Mouse (Mus musculus) liver, adult 2 months (tissue): ENCODE data around the gene Ccdc57. TPM values are rescaled to one million over a fixed set of nuclear protein-coding genes. Genes with fewer than 3 reads are reported as not detected.
"Not testable (repeated sequence)": the region's sequence is repeated elsewhere in the genome, so short reads cannot be mapped to it uniquely, and the experiment has no call there.

ENCODE experiments used
- DNase-seq: peaks from one replicate; pipeline ENCODE4 v3.0.0-alpha.2; 2011; ENCODE audit warnings: low read depth, low spot score; ENCODE audit errors: extremely low read depth
- H3K27ac ChIP-seq: fragments of 200-500 bp; replicated peaks from 2 replicates; pipeline ENCODE4 v1.5.1; 2012; ENCODE audit warnings: low read depth, mild to moderate bottlenecking, control low read depth, inconsistent platforms, low read length; ENCODE audit not compliant: insufficient read depth
- H3K27me3 ChIP-seq: fragments of 200-500 bp; 2 replicates; pipeline ENCODE4 v1.6.1; 2012; ENCODE audit warnings: mild to moderate bottlenecking, moderate library complexity, low read length, inconsistent platforms; ENCODE audit not compliant: control insufficient read depth, insufficient read depth
- H3K36me3 ChIP-seq: fragments of 200-500 bp; 2 replicates; pipeline ENCODE4 v1.6.1; 2012; ENCODE audit warnings: low read length, inconsistent platforms; ENCODE audit not compliant: control insufficient read depth, insufficient read depth
- H3K4me1 ChIP-seq: fragments of 200-500 bp; 2 replicates; pipeline ENCODE4 v1.6.1; 2011; ENCODE audit warnings: low read length; ENCODE audit not compliant: control insufficient read depth, insufficient read depth
- H3K4me3 ChIP-seq: fragments of 200-500 bp; 2 replicates; pipeline ENCODE4 v1.5.1; 2011; ENCODE audit warnings: low read depth, mild to moderate bottlenecking, control low read depth, low read length, moderate library complexity; ENCODE audit not compliant: insufficient read depth
- H3K79me2 ChIP-seq: fragments of 200-500 bp; 2 replicates; pipeline ENCODE4 v1.6.1; 2012; ENCODE audit warnings: inconsistent platforms, mild to moderate bottlenecking, low read length, moderate library complexity; ENCODE audit not compliant: control insufficient read depth, insufficient read depth
- H3K9ac ChIP-seq: fragments of 200-500 bp; 2 replicates; pipeline ENCODE4 v1.6.1; 2012; ENCODE audit warnings: low read depth, mild to moderate bottlenecking, control low read depth, inconsistent platforms, low read length
- CTCF ChIP-seq: fragments of 200-500 bp; IDR thresholded peaks from 2 replicates; pipeline ENCODE4 v1.5.1; 2011; ENCODE audit warnings: low read depth, low read length, control low read depth
- POLR2A ChIP-seq: fragments of 200-500 bp; IDR thresholded peaks from 2 replicates; pipeline ENCODE4 v1.6.1; 2011; ENCODE audit warnings: low read length, control low read depth; ENCODE audit not compliant: insufficient read depth; ENCODE audit errors: extremely low read depth
- WGBS: fragments of 180-500 bp; shearing (Covaris S2); methylation state at CpG from one replicate; pipeline ENCODE4 v1.1.7; 2018; 5-methylcytosine and 5-hydroxymethylcytosine counted together
- polyA plus RNA-seq: library from polyadenylated mRNA; depleted of rRNA; stranded (reverse); fragments of >200 nt; gene quantifications from 2 replicates; pipeline ENCODE4 v1.2.3, GENCODE M21; 2012
- total RNA-seq: library from RNA; depleted of rRNA; stranded (reverse); fragments of >200 nt; gene quantifications from 2 replicates; pipeline ENCODE4 v1.2.3, GENCODE M21; 2014

Gene Ccdc57
- total and polyA plus RNA-seq, 2 experiments = 1.1 to 2.3 TPM

DNA sequence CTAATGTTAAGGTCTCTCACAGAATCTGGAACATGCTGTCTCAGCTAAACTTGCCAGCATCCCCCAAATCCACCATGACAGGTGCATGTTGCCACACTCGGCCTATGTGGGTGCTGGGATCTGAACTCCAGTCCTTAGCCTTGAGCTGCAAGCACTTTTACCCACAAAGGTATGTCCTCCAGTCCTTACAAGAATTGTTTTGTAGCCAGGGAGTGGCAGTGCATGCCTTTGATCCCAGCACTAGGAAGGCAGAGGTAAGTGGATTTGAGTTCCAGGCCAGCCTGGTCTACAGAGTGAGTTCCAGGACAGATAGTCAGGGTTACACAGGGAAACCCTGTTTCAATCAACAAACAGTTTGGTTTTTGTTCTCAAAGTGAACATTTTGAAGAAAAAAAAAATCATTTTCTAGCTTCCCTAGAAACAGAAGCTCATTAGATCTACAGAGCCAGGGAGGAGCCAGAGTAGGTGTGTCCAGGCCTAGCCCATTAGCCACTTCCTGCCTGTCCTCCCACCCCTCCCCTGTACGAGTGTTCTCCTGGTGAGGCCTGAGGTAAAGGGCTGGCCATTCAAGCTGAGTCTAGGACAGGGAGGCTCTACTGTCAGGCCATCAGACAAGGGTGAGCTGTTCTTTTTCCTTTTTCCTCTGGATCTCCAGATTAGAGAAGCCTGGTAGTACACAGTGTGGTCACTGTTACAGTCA is 82.2 kb downstream of the Ccdc57 start:
- peaks cover 18% of the 10 kb centered on the region for H3K4me1 ChIP-seq
- H3K9ac ChIP-seq = no peak overlapping the region
- no peaks in the 10 kb centered on the region for H3K36me3 ChIP-seq
- 62% methylated on average over 2 of the region's 2 CpGs for WGBS
- no peak overlapping the region for H3K4me3 ChIP-seq
- no peaks in the 10 kb centered on the region for H3K27me3 ChIP-seq
- no peaks in the 10 kb centered on the region for H3K79me2 ChIP-seq
- H3K27ac ChIP-seq = no peak overlapping the region; the same call in 1 of the 2 replicates
- TF ChIP-seq POLR2A (no peak), CTCF (no peak)
- DNase-seq = no peak

DNA sequence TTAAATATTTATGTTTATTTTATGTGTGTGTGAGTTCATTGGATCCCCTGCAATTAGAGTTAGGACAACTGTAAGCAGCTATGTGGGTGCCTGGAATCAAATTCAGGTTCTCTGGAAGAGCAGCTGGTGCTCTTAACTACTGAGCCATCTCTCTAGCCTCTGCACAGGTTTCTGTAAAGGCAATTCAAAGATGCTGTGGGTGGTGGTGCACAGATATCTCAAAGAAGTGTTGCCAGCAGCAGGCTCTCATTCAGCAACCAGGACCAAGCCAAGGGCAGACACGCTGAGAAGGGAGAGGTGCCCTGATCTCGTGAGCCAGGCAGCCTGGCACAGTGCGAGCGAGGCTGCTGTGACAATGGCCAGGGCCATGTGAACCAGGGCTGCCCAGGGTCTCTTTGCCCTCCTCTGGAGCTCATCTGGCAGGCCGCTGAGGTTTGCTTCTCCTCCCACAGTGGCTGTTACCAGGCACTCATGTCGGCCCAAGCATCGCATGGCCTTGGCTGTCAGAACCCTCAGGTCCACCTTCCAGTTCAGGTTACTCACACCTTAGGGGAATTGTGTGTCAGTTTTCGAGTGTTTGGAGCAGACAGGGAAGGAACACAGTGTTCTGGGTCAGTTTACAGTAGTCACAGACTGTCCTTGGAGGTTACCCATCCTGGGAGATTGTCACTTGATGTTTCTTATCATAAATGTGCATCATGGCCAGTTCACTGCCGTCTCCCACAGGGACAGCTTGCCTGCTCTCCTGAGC is 85.8 kb downstream of the Ccdc57 start:
- TF ChIP-seq CTCF = no peak
- TF ChIP-seq POLR2A = no peak
- no peak for DNase-seq
- WGBS = 93% methylated on average over 9 of the region's 9 CpGs

DNA sequence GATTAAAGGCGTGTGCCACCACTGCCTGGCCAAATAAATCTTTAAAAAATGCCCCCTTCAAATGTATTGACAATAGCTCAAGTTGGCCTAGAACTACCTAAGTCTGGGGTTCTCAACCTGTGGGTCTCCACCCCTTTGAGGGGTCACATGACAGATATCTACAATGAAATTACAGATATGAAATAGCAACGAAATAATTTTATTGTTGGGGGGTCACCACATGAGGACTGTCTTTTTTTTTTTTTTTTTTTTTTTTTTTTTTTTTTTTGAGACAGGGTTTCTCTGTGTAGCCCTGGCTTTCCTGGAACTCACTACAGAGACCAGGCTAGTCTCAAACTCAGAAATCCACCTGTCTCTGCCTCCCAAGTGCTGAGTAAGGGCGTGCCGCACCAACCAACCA is 88.3 kb downstream of the Ccdc57 start:
- Histone ChIP-seq H3K4me1 (no peaks in the 10 kb centered on the region), H3K27me3 (no peaks in the 10 kb centered on the region), H3K9ac (no peak overlapping the region), H3K4me3 (no peak overlapping the region), H3K27ac (no peak overlapping the region), H3K36me3 (no peaks in the 10 kb centered on the region), H3K79me2 (no peaks in the 10 kb centered on the region)
- no peak for DNase-seq
- 91% methylated on average over 4 of the region's 4 CpGs for WGBS
- no peak for TF ChIP-seq CTCF

More for the DNA sequence above, 85.8 kb downstream of the Ccdc57 start:
- Histone ChIP-seq H3K4me1 (peaks cover 13% of the 10 kb centered on the region), H3K36me3 (no peaks in the 10 kb centered on the region), H3K27ac (no peak overlapping the region), H3K9ac (no peak overlapping the region), H3K27me3 (no peaks in the 10 kb centered on the region), H3K4me3 (no peak overlapping the region), H3K79me2 (no peaks in the 10 kb centered on the region)

DNA sequence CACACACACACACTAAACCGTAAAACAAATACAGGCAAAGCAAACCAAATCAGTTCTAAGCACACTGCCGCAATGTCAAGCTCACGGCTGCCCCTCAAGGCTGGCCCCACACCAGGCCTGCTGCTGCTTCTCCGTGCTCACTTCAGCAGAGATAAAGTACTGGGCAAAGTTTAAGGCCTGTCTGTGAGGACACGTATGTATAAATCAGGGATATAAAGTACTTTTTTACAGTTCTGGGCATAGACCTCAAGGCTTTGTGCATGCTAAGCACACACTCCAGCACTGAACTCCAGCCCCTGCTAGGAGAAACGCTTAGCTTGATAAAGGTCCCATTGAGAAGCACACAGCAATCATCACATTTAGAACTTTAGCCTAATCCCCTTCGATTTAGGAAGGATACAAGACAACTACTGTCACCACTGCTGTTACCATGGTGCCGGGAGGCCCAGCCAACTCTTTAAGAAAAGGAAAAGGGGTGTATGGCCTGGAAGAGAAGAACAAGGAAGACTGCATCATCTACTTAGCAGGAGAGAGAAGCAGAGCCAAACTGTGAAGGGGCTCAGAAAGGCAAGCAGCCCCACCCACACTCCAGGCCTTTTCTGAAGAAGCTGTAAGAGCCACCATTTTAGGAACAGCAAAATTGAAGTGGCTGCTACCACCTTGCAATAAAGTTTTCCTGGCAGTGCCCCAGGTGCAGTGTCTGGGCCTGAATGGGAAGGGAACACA is 99.0 kb downstream of the Ccdc57 start:
- no peak overlapping the region for H3K4me3 ChIP-seq
- WGBS = 53% methylated on average over 8 of the region's 8 CpGs
- peaks cover 20% of the 10 kb centered on the region for H3K4me1 ChIP-seq
- TF ChIP-seq POLR2A (no peak), CTCF (no peak)
- H3K36me3 ChIP-seq = 0 out of 2 replicates have a peak, but pooled peaks cover 2% of the 10 kb centered on the region
- no peaks in the 10 kb centered on the region; the same call in 1 of the 2 replicates for H3K79me2 ChIP-seq
- 0 out of 2 replicates have a peak overlapping the region, but pooled peaks have one; percentile 13 for H3K27ac ChIP-seq
- peak overlapping the region; percentile 39; the same call in 1 of the 2 replicates for H3K9ac ChIP-seq
- DNase-seq = no peak
- no peaks in the 10 kb centered on the region for H3K27me3 ChIP-seq

DNA sequence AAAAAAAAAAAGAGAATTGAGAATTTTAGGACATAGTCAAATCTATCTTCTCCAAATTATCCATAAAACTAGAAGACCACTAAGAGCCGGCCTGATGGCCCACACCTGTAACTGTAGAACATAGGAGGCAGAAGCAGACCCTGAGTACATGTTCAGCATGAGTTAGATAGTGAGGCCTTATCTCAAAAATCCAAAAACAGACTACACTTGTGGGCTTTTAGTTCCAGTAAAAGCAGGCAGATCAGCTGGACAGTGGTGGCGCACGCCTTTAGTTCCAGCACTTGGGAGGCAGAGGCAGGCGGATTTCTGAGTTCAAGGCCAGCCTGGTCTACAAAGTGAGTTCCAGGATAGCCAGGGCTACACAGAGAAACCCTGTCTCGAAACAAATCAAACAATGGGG is 99.7 kb downstream of the Ccdc57 start:
- H3K27me3 ChIP-seq, H3K36me3 ChIP-seq, H3K4me3 ChIP-seq, H3K9ac ChIP-seq, DNase-seq, H3K79me2 ChIP-seq: not testable (repeated sequence)
- 78% methylated on average over 5 of the region's 5 CpGs for WGBS
- H3K4me1 ChIP-seq = peaks cover 20% of the 10 kb centered on the region
- H3K27ac ChIP-seq = peak overlapping the region; percentile 80; the same call in 1 of the 2 replicates
